Mouse (Mus musculus): ENCODE data around the gene Rai14.

Gene Rai14

DNA sequence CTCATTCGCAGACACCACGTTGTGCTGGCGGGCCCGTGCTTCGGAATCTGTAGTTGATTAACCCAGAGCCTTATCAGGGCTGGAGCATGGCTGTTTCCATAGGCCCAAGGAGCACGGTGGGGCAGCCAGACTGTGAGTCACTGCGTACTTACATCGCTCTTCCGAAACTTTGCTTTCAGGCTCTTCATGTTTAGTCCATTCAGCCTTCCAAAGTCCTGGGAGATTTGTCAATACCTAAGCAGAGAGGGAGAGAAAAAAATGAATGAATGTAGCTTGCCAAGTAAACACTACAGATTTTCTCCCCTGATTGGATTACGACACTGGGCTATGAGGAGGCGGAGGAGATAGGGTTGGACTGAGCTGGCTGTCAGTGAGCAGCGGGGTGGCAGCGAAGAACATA, 24.2 kb downstream of the Rai14 start:
- DNase-seq (ENCODE audit: low read depth, low spot score): no peak

GRCm38 (mm10) chr15:10689304-10689703, 25.1 kb downstream of the Rai14 start:
- no peak for DNase-seq (ENCODE audit: low read depth, low spot score)

- DNase-seq (ENCODE audit: low read depth, low spot score): no peak
These were observed 25.7 kb downstream of the Rai14 start for GRCm38 (mm10) chr15:10688686-10689085.

- no peak for DNase-seq (ENCODE audit: low read depth, low spot score)
These were observed 27.1 kb downstream of the Rai14 start for GRCm38 (mm10) chr15:10687365-10687764.

GRCm38 (mm10) chr15:10685692-10686430, 28.6 kb downstream of the Rai14 start:
- no peak for DNase-seq (ENCODE audit: low read depth, low spot score)

GRCm38 (mm10) chr15:10683687-10684203, 30.7 kb downstream of the Rai14 start:
- DNase-seq (ENCODE audit: low read depth, low spot score): no peak

DNA sequence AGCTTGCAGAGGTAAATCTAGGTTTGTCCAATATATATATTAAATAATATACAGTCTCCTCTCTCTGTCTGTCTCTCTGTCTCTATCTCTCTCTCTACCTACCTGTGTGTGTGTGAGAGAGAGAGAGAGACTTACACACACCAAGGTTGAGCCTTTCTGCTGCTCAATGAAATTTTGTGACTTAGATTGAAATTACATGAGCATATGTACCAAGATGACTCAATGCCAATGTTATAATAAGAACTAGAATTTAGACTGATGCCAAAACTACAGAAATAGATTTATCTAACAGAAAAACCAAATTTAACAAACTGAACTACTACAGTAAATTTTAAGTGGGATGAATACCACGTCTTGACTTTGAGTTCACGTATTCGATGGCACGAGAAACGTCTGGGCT, 33.9 kb downstream of the Rai14 start:
- no peak for DNase-seq (ENCODE audit: low read depth, low spot score)

DNA sequence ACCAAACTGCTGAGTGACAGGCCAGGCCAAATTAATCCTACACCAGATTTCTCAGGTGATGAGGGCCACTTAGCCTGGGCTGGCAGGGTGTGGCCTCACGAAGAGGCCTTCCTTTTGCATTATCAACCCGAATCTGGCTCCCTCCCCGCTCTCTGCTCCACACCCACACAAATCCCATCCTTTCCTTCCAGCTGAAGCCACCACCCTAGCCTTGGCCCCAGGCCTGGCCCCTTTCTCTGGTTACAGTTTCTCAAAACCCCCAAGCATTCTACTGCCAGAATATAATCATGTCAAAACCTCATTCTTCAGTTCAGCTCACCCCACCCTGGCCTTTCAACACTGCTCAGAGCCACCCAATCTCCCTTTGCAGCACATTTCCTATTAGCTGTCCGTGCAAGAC, 34.9 kb downstream of the Rai14 start:
- peak; percentile 48 for DNase-seq (ENCODE audit: low read depth, low spot score)

DNA sequence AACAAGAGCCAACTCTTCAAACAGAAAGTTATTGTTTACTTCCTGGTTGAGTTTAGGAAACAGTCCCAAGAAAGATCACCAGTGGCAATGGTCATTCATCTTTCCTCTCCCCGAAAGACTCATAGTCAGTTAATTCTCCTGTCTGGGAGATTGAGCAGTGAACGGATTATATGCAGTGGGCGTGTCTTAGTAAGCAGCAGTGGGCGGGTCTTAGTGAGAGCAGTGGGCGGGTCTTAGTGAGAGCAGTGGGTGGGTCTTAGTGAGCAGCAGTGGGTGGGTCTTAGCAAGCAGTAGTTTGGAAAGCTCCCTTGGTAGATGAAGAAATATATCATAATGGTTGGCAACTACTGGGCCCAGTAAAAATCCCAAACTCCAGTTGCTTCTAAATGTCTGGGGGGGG, 38.6 kb downstream of the Rai14 start:
- DNase-seq (ENCODE audit: low read depth, low spot score): no peak

GRCm38 (mm10) chr15:10672880-10673279, 41.5 kb downstream of the Rai14 start:
- DNase-seq (ENCODE audit: low read depth, low spot score): no peak

DNA sequence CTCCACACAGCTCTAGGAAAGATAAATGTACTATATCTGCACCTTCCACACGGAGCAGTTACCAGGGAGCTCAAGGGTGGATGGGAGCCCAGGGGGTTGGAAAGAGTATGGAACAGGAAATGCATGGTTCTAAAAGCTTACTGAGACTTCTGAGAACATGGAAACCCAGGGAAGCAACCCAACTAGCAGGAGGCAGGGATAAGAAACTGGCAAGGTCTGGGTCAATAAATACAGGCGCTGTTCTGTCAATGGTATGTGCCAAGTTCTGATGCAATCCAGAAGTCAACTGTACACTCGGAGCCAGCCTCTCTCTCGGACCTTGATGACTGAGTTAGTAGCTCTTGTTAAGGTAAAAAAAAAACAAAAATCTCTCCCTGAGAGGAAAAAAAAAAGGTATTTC, 42.6 kb downstream of the Rai14 start:
- DNase-seq (ENCODE audit: low read depth, low spot score): peak; percentile 64

DNA sequence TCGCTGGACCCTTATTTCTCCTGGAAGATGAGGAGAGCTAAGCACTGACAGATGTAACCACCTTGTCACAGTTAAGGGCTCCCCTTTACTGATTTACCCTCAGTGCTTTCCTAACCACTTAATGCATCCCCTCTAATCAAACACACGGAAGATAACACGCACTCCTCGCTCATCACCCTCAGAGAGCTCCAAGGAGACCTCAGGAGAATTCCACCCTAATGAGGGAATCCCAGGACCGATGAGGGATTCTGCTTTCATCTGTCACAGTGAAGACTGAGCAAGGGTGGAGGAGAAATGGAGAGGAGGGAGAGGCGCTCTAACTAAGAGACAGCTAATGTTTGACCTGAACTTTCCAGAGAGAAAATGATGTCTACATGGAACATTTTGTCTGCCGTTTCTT, 44.3 kb downstream of the Rai14 start:
- DNase-seq (ENCODE audit: low read depth, low spot score): no peak

- no peak for DNase-seq (ENCODE audit: low read depth, low spot score)
These were observed 46.1 kb downstream of the Rai14 start for GRCm38 (mm10) chr15:10668120-10668900.

GRCm38 (mm10) chr15:10665816-10666215, 48.6 kb downstream of the Rai14 start:
- DNase-seq (ENCODE audit: low read depth, low spot score): no peak

- no peak for DNase-seq (ENCODE audit: low read depth, low spot score)
These were observed 49.9 kb downstream of the Rai14 start for GRCm38 (mm10) chr15:10664529-10664898.

GRCm38 (mm10) chr15:10663793-10664528, 50.5 kb downstream of the Rai14 start:
- DNase-seq (ENCODE audit: low read depth, low spot score): no peak

- no peak for DNase-seq (ENCODE audit: low read depth, low spot score)
These were observed 52.3 kb downstream of the Rai14 start for GRCm38 (mm10) chr15:10661961-10662606.

- DNase-seq (ENCODE audit: low read depth, low spot score): no peak
These were observed 55.6 kb downstream of the Rai14 start for GRCm38 (mm10) chr15:10658803-10659202.

DNA sequence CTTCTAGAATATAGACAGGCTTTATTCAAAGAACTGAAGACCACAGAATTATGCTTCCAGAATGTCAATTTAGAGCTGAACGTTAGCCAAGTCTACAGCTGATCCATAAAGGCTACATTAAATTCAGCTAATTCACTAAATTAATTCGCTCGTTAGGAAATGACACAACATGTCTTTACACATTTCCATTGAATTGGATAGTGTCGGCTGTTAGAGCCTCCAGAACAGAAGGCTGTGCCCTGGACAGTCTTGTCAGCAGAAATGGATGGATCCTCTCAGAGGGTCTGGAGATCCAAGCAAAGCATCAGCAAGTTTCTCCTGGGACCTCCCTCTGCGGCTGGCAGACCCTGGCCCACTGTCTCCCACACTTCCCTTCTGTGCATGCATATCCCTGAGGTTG, 58.3 kb downstream of the Rai14 start:
- DNase-seq (ENCODE audit: low read depth, low spot score): no peak

DNA sequence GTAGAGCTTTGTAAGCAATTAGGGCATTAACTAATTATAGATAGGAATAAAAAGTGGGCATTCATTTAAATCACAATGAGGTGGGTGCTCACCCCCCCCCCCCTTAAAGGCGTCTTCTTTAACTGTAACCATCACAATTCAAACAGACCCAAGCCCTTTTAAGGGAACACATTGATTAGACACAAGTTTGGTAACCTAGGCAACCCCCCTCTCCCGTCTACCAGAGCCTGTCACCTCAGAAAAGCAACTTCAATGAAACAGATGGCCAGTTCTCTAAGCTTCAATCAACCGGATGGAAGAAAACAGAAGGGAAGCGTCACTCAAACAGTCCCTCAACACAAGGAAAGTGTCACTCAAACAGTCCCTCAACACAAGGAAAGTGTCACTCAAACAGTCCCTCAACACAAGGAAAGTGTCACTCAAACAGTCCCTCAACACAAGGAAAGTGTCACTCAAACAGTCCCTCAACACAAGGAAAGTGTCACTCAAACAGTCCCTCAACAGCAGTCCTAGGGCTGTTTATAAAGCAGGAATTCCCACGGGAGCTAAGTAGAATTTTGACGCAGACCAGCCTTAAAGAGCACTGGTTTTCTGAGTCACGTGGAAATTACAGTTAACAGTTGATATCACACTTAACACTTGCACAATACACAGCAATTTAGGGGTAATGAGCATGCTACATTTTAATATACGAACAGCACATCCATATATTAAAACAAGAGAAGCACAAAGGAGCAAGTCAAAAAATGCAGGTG, 59.1 kb downstream of the Rai14 start:
- DNase-seq (ENCODE audit: low read depth, low spot score): no peak

- DNase-seq (ENCODE audit: low read depth, low spot score): no peak
These were observed 59.7 kb downstream of the Rai14 start for GRCm38 (mm10) chr15:10654696-10655095.

Measured in skeletal muscle tissue, adult 2 months (tissue).